Mouse (Mus musculus) lung, postnatal 0 days (tissue): ENCODE data around the gene Tor2a. TPM values are rescaled to one million over a fixed set of nuclear protein-coding genes. Genes with fewer than 3 reads are reported as not detected.

Experiments
- ATAC-seq: fragments of 200-750 bp; cut with Nextera tagmentation; 2 replicates; pipeline ENCODE4 v1.8.0; 2017; ENCODE audit warnings: moderate library complexity
- DNase-seq: peaks from one replicate; pipeline ENCODE4 v3.0.0-alpha.2; 2016; ENCODE audit warnings: low spot score
- H3K27ac ChIP-seq: fragments of 300-500 bp; sonication (generic); 2 replicates; pipeline ENCODE4 v1.5.1; 2014; ENCODE audit warnings: antibody characterized with exemption, mild to moderate bottlenecking, low read length, mixed read lengths
- H3K27me3 ChIP-seq: fragments of 300-500 bp; sonication (generic); replicated peaks from 2 replicates; pipeline ENCODE4 v1.6.1; 2014; ENCODE audit warnings: low read length, mixed read lengths; ENCODE audit not compliant: insufficient read depth
- H3K36me3 ChIP-seq: fragments of 300-500 bp; sonication (generic); 2 replicates; pipeline ENCODE4 v1.6.1; 2014; ENCODE audit warnings: low read length, mixed read lengths; ENCODE audit not compliant: insufficient read depth
- H3K4me1 ChIP-seq: fragments of 300-500 bp; sonication (generic); 2 replicates; pipeline ENCODE4 v1.6.1; 2014; ENCODE audit warnings: antibody characterized with exemption, low read depth, low read length, mixed read lengths; ENCODE audit not compliant: insufficient read depth
- H3K4me2 ChIP-seq: fragments of 300-500 bp; sonication (generic); replicated peaks from 2 replicates; pipeline ENCODE4 v1.6.1; 2014; ENCODE audit warnings: low read depth, mild to moderate bottlenecking, low read length, moderate library complexity, mixed read lengths
- H3K4me3 ChIP-seq: fragments of 300-500 bp; sonication (generic); 2 replicates; pipeline ENCODE4 v1.5.1; 2014; ENCODE audit warnings: low read depth, low read length
- H3K9ac ChIP-seq: fragments of 300-500 bp; sonication (generic); replicated peaks from 2 replicates; pipeline ENCODE4 v1.6.1; 2014; ENCODE audit warnings: low read depth, mild to moderate bottlenecking
- H3K9me3 ChIP-seq: fragments of 300-500 bp; sonication (generic); 2 replicates; pipeline ENCODE4 v1.6.1; 2016; ENCODE audit warnings: low read length, mixed read lengths
- CTCF ChIP-seq: IDR thresholded peaks from 2 replicates; pipeline ENCODE4 v1.5.1; 2016; ENCODE audit warnings: antibody characterized with exemption, mild to moderate bottlenecking
- EP300 ChIP-seq: IDR thresholded peaks from 2 replicates; pipeline ENCODE4 v1.6.1; 2016; ENCODE audit warnings: antibody characterized with exemption, mild to moderate bottlenecking, control low read depth
- WGBS: fragments of 180-500 bp; shearing (Covaris S2); extraction: QIAGEN DNeasy Blood & Tissue Kit; methylation state at CpG from one replicate; pipeline ENCODE4 v1.1.7; 2014; 5-methylcytosine and 5-hydroxymethylcytosine counted together
- polyA plus RNA-seq: library from polyadenylated mRNA; unstranded; fragments of >200 nt; fragmentation: Nextera tagmentation; extraction: Ambion mirVana; gene quantifications from 2 replicates; pipeline ENCODE4 v1.2.1, GENCODE M21; 2015

Gene Tor2a
- polyA plus RNA-seq, 1 experiment from 2014 or later: 63.5 TPM

DNA sequence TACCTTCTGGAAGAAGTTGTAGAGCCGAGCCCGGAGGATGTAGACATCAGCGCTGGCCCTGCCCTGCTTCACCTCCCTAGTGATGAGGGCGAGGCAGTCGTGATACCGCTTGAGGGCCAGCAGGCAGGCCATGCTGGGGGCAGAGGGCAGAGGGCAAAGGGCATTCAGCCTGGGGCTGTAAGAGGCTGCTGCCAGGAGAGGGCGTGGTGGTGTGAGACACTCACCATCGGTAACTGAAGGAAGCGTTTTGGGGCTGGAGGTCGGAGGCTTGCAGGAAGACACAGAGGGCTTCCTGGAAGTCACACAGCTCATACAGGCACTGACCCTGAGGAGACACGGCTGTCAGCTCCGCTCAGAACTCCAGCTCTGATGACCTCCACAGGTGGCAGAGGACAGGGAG lies 14.9 kb downstream of the Tor2a start:
- 25% methylated on average over 12 of the region's 12 CpGs for WGBS
- H3K9ac ChIP-seq: no peak overlapping the region
- no peak overlapping the region for H3K27ac ChIP-seq
- DNase-seq (no peak), ATAC-seq (no peak)
- peaks cover 6% of the 10 kb centered on the region; the same call in 1 of the 2 replicates for H3K4me1 ChIP-seq
- no peak overlapping the region for H3K4me3 ChIP-seq
- no peaks in the 10 kb centered on the region for H3K36me3 ChIP-seq
- TF ChIP-seq CTCF: peak; percentile 22; the same call in 1 of the 2 replicates
- no peak for TF ChIP-seq EP300
- no peaks in the 10 kb centered on the region for H3K27me3 ChIP-seq
- no peak overlapping the region for H3K4me2 ChIP-seq
- no peaks in the 10 kb centered on the region for H3K9me3 ChIP-seq

- H3K9me3 ChIP-seq: no peaks in the 10 kb centered on the region
- ATAC-seq: no peak
- H3K4me1 ChIP-seq: peaks cover 6% of the 10 kb centered on the region; the same call in 1 of the 2 replicates
- H3K9ac ChIP-seq: no peak overlapping the region
- WGBS: 78% methylated on average over 8 of the region's 8 CpGs
- no peak overlapping the region for H3K4me2 ChIP-seq
- TF ChIP-seq EP300 (no peak), CTCF (no peak)
- no peaks in the 10 kb centered on the region for H3K27me3 ChIP-seq
- H3K36me3 ChIP-seq: no peaks in the 10 kb centered on the region
- no peak for DNase-seq
- H3K4me3 ChIP-seq: no peak overlapping the region
- no peak overlapping the region for H3K27ac ChIP-seq
Measured at GRCm38 (mm10) chr2:32772626-32773279, 15.7 kb downstream of the Tor2a start.

GRCm38 (mm10) chr2:32775359-32776074 lies 18.5 kb downstream of the Tor2a start, which contains the start of the genes Ttc16 and Ptrh1:
Gene Ttc16, minus strand, starts transcription at chr2:32775633.
Gene Ptrh1, plus strand, starts transcription at chr2:32775786.
- Histone ChIP-seq H3K4me1 (peaks cover 6% of the 10 kb centered on the region; the same call in 1 of the 2 replicates), H3K4me2 (peak within 1 kb of the TSS; percentile 65), H3K36me3 (no peaks in the 10 kb centered on the region), H3K27me3 (no peaks in the 10 kb centered on the region), H3K4me3 (peak within 1 kb of the TSS; percentile 49), H3K27ac (peak within 1 kb of the TSS; percentile 78), H3K9ac (peak within 1 kb of the TSS; percentile 16; the same call in 1 of the 2 replicates), H3K9me3 (no peaks in the 10 kb centered on the region)
- DNase-seq (peak; percentile 99), ATAC-seq (peak; percentile 98)
- no peak for TF ChIP-seq CTCF
- TF ChIP-seq EP300: no peak
- WGBS: 1% methylated on average over 46 of the region's 46 CpGs

GRCm38 (mm10) chr2:32776192-32776591 lies 19.2 kb downstream of the Tor2a start:
- no peak for DNase-seq
- peak overlapping the region; percentile 49 for H3K4me3 ChIP-seq

GRCm38 (mm10) chr2:32778081-32778480 lies 21.0 kb downstream of the Tor2a start:
- H3K27ac ChIP-seq: no peak overlapping the region
- H3K27me3 ChIP-seq: no peaks in the 10 kb centered on the region
- no peaks in the 10 kb centered on the region for H3K9me3 ChIP-seq
- DNase-seq (no peak), ATAC-seq (no peak)
- no peaks in the 10 kb centered on the region for H3K36me3 ChIP-seq
- TF ChIP-seq CTCF: no peak
- TF ChIP-seq EP300: no peak
- no peak overlapping the region for H3K4me3 ChIP-seq
- 86% methylated on average over 6 of the region's 6 CpGs for WGBS
- peaks cover 6% of the 10 kb centered on the region; the same call in 1 of the 2 replicates for H3K4me1 ChIP-seq
- no peak overlapping the region for H3K9ac ChIP-seq
- H3K4me2 ChIP-seq: no peak overlapping the region

More at GRCm38 (mm10) chr2:32776192-32776591, 19.2 kb downstream of the Tor2a start:
- peak overlapping the region; percentile 65 for H3K4me2 ChIP-seq
- H3K27ac ChIP-seq: no peak overlapping the region
- H3K9me3 ChIP-seq: no peaks in the 10 kb centered on the region
- no peaks in the 10 kb centered on the region for H3K36me3 ChIP-seq
- ATAC-seq: no peak
- H3K4me1 ChIP-seq: peaks cover 6% of the 10 kb centered on the region; the same call in 1 of the 2 replicates
- TF ChIP-seq CTCF (no peak), EP300 (no peak)
- WGBS: 23% methylated on average over 22 of the region's 22 CpGs
- H3K9ac ChIP-seq: 0 out of 2 replicates have a peak overlapping the region, but pooled peaks have one; percentile 16
- H3K27me3 ChIP-seq: no peaks in the 10 kb centered on the region

DNA sequence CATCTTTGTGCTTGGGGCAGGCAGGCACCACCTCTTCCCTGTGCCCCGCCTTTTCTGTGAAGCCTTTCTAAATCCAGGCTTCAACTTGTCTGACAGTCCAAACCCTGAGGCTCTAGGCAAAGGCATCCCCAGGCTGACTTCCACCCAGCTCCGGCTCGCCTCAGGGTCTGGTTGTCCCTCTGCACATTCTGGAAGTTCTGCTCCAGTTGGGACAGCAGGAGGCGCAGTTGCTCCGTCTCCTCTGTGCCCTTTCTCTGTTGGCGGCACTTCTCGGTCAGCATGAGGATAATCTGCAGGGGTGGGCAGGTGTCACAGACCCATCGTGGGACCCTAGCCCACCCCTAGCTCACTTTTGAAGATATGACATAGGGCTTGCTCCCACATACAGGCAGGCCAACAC lies 22.1 kb downstream of the Tor2a start:
- no peak for TF ChIP-seq EP300
- peak; percentile 95 for TF ChIP-seq CTCF
- DNase-seq (peak; percentile 80), ATAC-seq (no peak)
- Histone ChIP-seq H3K4me3 (no peak overlapping the region), H3K27me3 (no peaks in the 10 kb centered on the region), H3K4me1 (peaks cover 6% of the 10 kb centered on the region; the same call in 1 of the 2 replicates), H3K4me2 (no peak overlapping the region), H3K27ac (no peak overlapping the region), H3K36me3 (no peaks in the 10 kb centered on the region), H3K9me3 (no peaks in the 10 kb centered on the region), H3K9ac (no peak overlapping the region)
- WGBS: 6% methylated on average over 8 of the region's 8 CpGs
